10 mouse cellular contexts compared by ENCODE assay signal in the genomic region with DNA sequence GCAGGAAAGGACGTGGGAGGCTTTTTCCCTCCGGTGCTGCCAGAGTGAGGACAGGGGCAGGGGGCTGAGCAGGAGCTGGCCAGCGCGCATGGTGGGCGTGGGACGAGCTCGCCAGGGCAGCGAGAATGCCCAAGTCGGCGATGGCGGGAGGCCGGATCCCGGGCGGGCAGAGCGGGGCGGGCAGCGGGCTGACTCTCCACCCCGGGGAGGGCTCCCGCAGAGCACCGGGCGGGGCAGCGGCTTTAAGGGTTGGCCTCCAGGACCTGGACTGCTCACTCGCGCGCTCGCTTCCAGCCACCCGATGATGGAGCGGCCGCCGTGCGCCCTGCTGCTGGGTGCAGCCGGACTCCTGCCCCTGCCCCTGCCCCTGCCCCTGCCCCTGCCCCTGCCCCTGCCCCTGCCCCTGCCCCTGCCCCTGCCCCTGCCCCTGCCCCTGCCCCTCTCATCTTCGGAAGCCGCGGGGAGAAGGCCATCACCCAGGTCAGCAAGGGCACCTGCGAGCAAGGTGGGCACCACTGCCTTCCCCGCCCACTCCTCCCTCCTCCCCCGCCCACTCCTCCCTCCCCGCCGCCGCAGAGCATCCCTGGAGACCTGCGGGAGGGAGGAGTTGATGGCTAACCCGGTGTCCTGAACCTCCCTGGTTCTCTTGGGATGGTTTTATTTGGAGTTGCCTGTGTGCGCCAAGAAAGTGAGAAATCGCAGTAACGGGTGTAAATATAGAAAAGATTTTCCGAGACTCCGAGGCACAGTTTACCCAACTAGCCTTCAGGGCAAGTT. TPM values are rescaled to one million over a fixed set of nuclear protein-coding genes. Genes with fewer than 3 reads are reported as not detected.
DNase-seq lines count a peak whose midpoint lies in the region; ATAC-seq and TF ChIP-seq lines count a peak whose summit lies in the region.
"Had no signal": no experiment of that assay in that cellular context is flagged by ENCODE, and none has a peak within 500 bp of the region (broad histone marks: within the 10 kb centered on the region; RNA-seq: fewer than 3 reads in every experiment).

No protein-coding gene starts in this region.

- DNase-seq in frontal cortex, postnatal 36 days (ENCODE audit: low spot score in 2 of 2): no peak
- DNase-seq in gastrocnemius, adult 2 months: peak; percentile 86
- DNase-seq in liver, adult 2 months (ENCODE audit: extremely low read depth, low read depth, low spot score): no peak
- DNase-seq in retina, embryonic 14.5 days (ENCODE audit: low spot score): no peak
- no peak for DNase-seq in thymus, postnatal 4 days

- intact Hi-C loops in gastrocnemius, adult 2 months (cut with DNase I): no loop called here

- TF ChIP-seq POLR2A in liver, adult 2 months (IDR thresholded peaks at IDR 0.05; ENCODE audit: extremely low read depth, insufficient read depth, low read length): no peak

- H3K27me3 ChIP-seq in hindbrain, embryonic 15.5 days: no peaks in the 10 kb centered on the region
- H3K27me3 ChIP-seq in liver, adult 2 months (ENCODE audit: control insufficient read depth, insufficient read depth, low read length): no peaks in the 10 kb centered on the region
- no peaks in the 10 kb centered on the region for H3K27me3 ChIP-seq in midbrain, embryonic 16.5 days (ENCODE audit: control insufficient read depth, insufficient read depth, low read depth, low read length)

- no peaks in the 10 kb centered on the region for H3K36me3 ChIP-seq in hindbrain, embryonic 15.5 days
- H3K36me3 ChIP-seq in liver, adult 2 months (ENCODE audit: control insufficient read depth, insufficient read depth, low read length): no peaks in the 10 kb centered on the region
- H3K36me3 ChIP-seq in midbrain, embryonic 16.5 days (ENCODE audit: control insufficient read depth, insufficient read depth, low read length): no peaks in the 10 kb centered on the region

- H3K27ac ChIP-seq in gastrocnemius, adult 2 months: peak overlapping the region; percentile 70
- no peak overlapping the region for H3K27ac ChIP-seq in hindbrain, embryonic 15.5 days (replicated peaks)
- no peak overlapping the region for H3K27ac ChIP-seq in liver, adult 2 months (replicated peaks; ENCODE audit: insufficient read depth, low read depth, low read length)
- H3K27ac ChIP-seq in midbrain, embryonic 16.5 days (ENCODE audit: low read length): no peak overlapping the region

- H3K79me2 ChIP-seq in liver, adult 2 months (ENCODE audit: control insufficient read depth, insufficient read depth, low read length): no peaks in the 10 kb centered on the region

- H3K4me1 ChIP-seq in hindbrain, embryonic 15.5 days (replicated peaks): 0 out of 2 replicates have a peak, but pooled peaks cover 2% of the 10 kb centered on the region
- H3K4me1 ChIP-seq in liver, adult 2 months (ENCODE audit: control insufficient read depth, insufficient read depth, low read length): no peaks in the 10 kb centered on the region
- H3K4me1 ChIP-seq in midbrain, embryonic 16.5 days (ENCODE audit: control insufficient read depth, insufficient read depth, low read length): no peaks in the 10 kb centered on the region

- WGBS in hindbrain, embryonic 15.5 days: 7% methylated on average over 31 of the region's 48 CpGs
- 5% methylated on average over 44 of the region's 48 CpGs for WGBS in liver, adult 2 months
- WGBS in midbrain, embryonic 16.5 days: 8% methylated on average over 30 of the region's 48 CpGs

- peaks cover 32% of the 10 kb centered on the region for H3K9me3 ChIP-seq in hindbrain, embryonic 15.5 days
- peaks cover 26% of the 10 kb centered on the region for H3K9me3 ChIP-seq in midbrain, embryonic 16.5 days (replicated peaks; ENCODE audit: control insufficient read depth, low read length, poor library complexity, severe bottlenecking)

- H3K4me3 ChIP-seq in gastrocnemius, adult 2 months: peak overlapping the region; percentile 69
- H3K4me3 ChIP-seq in hindbrain, embryonic 15.5 days: peak overlapping the region; percentile 37
- peak overlapping the region; percentile 63 for H3K4me3 ChIP-seq in liver, adult 2 months (ENCODE audit: insufficient read depth, low read depth, low read length)
- peak overlapping the region; percentile 33 for H3K4me3 ChIP-seq in midbrain, embryonic 16.5 days (ENCODE audit: low read depth, low read length)

- no peak overlapping the region for H3K9ac ChIP-seq in hindbrain, embryonic 15.5 days
- peak overlapping the region; percentile 57 for H3K9ac ChIP-seq in liver, adult 2 months (ENCODE audit: low read depth, low read length)
- no peak overlapping the region for H3K9ac ChIP-seq in midbrain, embryonic 16.5 days (ENCODE audit: low read depth, low read length)

- TF ChIP-seq CTCF in gastrocnemius, adult 2 months (IDR thresholded peaks at IDR 0.05): no peak
- no peak for TF ChIP-seq CTCF in liver, adult 2 months (IDR thresholded peaks at IDR 0.05; ENCODE audit: low read depth, low read length)

- H3K4me2 ChIP-seq in hindbrain, embryonic 15.5 days: peak overlapping the region; percentile 78
- H3K4me2 ChIP-seq in midbrain, embryonic 16.5 days (ENCODE audit: low read length): peak overlapping the region; percentile 61

- ATAC-seq in frontal cortex, adult (ENCODE audit: low TSS enrichment): 0 out of 2 replicates have a peak, but pooled peaks have one; percentile 56
- ATAC-seq in hindbrain, embryonic 15.5 days (ENCODE audit: low FRiP score, low read depth): no peak
- ATAC-seq in midbrain, embryonic 16.5 days: no peak

RNA-seq across cellular contexts. Expression of a gene that starts 45.9 kb away (rescaled TPM):
- not detected for total RNA-seq in gastrocnemius, adult 2 months (2021)
- polyA plus RNA-seq in hindbrain, embryonic 15.5 days (2015; fragmentation: Nextera tagmentation; extraction: Ambion mirVana): not detected in 2 replicates
- not detected in 2 replicates for total RNA-seq in liver, adult 2 months (2014; rRNA removed)
- not detected in 2 replicates for polyA plus RNA-seq in liver, adult 2 months (2012; rRNA removed)
- polyA plus RNA-seq in midbrain, embryonic 16.5 days (2015; fragmentation: Nextera tagmentation; extraction: Ambion mirVana): not detected in 2 replicates
- total RNA-seq: gastrocnemius, adult 8-10 months had no signal
- polyA plus RNA-seq: C2C12 had no signal
